ENCODE assay signal across 8 mouse cellular contexts in genomic region chr2:118861454-118862339, GRCm38 (mm10). TPM values are rescaled to one million over a fixed set of nuclear protein-coding genes. Genes with fewer than 3 reads are reported as not detected.
DNase-seq lines count a peak whose midpoint lies in the region; ATAC-seq and TF ChIP-seq lines count a peak whose summit lies in the region.

TSS of gene Ivd (plus strand) at chr2:118861954.

- no peaks in the 10 kb centered on the region; the same call in 1 of the 2 replicates for H3K79me2 ChIP-seq in CH12.LX (replicated peaks; ENCODE audit: control insufficient read depth, extremely low read depth, insufficient read depth, poor library complexity, severe bottlenecking)

- H3K36me3 ChIP-seq in CH12.LX (replicated peaks in 1 of 2; ENCODE audit: control insufficient read depth in 1 of 2, insufficient read depth in 1 of 2, low read length in 1 of 2): peaks cover 0 to 21% of the 10 kb centered on the region in 2 experiments
- no peaks in the 10 kb centered on the region for H3K36me3 ChIP-seq in forebrain, embryonic 11.5 days (ENCODE audit: control insufficient read depth, insufficient read depth, low read length)
- no peaks in the 10 kb centered on the region for H3K36me3 ChIP-seq in heart, embryonic 16.5 days (ENCODE audit: control insufficient read depth, insufficient read depth)
- no peaks in the 10 kb centered on the region for H3K36me3 ChIP-seq in liver, embryonic 15.5 days (replicated peaks)
- H3K36me3 ChIP-seq in neural tube, embryonic 12.5 days: peaks cover 4% of the 10 kb centered on the region; the same call in 1 of the 2 replicates

- H3K9me3 ChIP-seq in CH12.LX (replicated peaks; ENCODE audit: low read length): no peaks in the 10 kb centered on the region
- no peaks in the 10 kb centered on the region for H3K9me3 ChIP-seq in forebrain, embryonic 11.5 days (ENCODE audit: control insufficient read depth, low read length)
- H3K9me3 ChIP-seq in heart, embryonic 16.5 days (replicated peaks; ENCODE audit: control insufficient read depth, low read length): no peaks in the 10 kb centered on the region
- no peaks in the 10 kb centered on the region for H3K9me3 ChIP-seq in liver, embryonic 15.5 days (replicated peaks)
- no peaks in the 10 kb centered on the region for H3K9me3 ChIP-seq in neural tube, embryonic 12.5 days

- WGBS in forebrain, embryonic 11.5 days: under 1% methylated on average over 34 of the region's 34 CpGs
- under 1% methylated on average over 34 of the region's 34 CpGs for WGBS in heart, embryonic 16.5 days
- under 1% methylated on average over 34 of the region's 34 CpGs for whole genome bisulfite sequencing in liver, embryonic 15.5 days (ENCODE audit: insufficient replicate concordance)
- under 1% methylated on average over 34 of the region's 34 CpGs for WGBS in neural tube, embryonic 12.5 days

- H3K4me3 ChIP-seq in CH12.LX (replicated peaks in 1 of 3; ENCODE audit: low read depth in 2 of 3, low read length in 2 of 3, poor library complexity in 1 of 3): peak within 1 kb of the TSS; percentile 77 to 85 (median 83)
- H3K4me3 ChIP-seq in forebrain, embryonic 11.5 days (ENCODE audit: low read depth, low read length): peak within 1 kb of the TSS; percentile 57
- H3K4me3 ChIP-seq in heart, embryonic 16.5 days (ENCODE audit: low read length): peak within 1 kb of the TSS; percentile 63
- H3K4me3 ChIP-seq in liver, embryonic 15.5 days (replicated peaks): peak within 1 kb of the TSS; percentile 65
- H3K4me3 ChIP-seq in neural tube, embryonic 12.5 days: peak within 1 kb of the TSS; percentile 62

- TF ChIP-seq POLR2A in CH12.LX (IDR thresholded peaks at IDR 0.05; ENCODE audit: low read depth, low read length): peak; percentile 87

- no peak within 1 kb of the TSS for H3K27ac ChIP-seq in CH12.LX (ENCODE audit: insufficient read depth, low read depth)
- no peak within 1 kb of the TSS for H3K27ac ChIP-seq in forebrain, embryonic 11.5 days (ENCODE audit: low read depth, low read length)
- peak within 1 kb of the TSS; percentile 52 for H3K27ac ChIP-seq in heart, embryonic 16.5 days (ENCODE audit: low read length)
- peak within 1 kb of the TSS; percentile 63 for H3K27ac ChIP-seq in liver, embryonic 15.5 days (replicated peaks)
- H3K27ac ChIP-seq in neural tube, embryonic 12.5 days: peak within 1 kb of the TSS; percentile 16; the same call in 1 of the 2 replicates

- H3K4me2 ChIP-seq in CH12.LX (ENCODE audit: insufficient read depth, low read depth, poor library complexity, severe bottlenecking): peak within 1 kb of the TSS; percentile 99
- H3K4me2 ChIP-seq in forebrain, embryonic 11.5 days (ENCODE audit: low read depth, low read length, severe bottlenecking): peak within 1 kb of the TSS; percentile 76
- peak within 1 kb of the TSS; percentile 70 for H3K4me2 ChIP-seq in heart, embryonic 16.5 days (ENCODE audit: low read depth, low read length)
- H3K4me2 ChIP-seq in liver, embryonic 15.5 days: peak within 1 kb of the TSS; percentile 78
- peak within 1 kb of the TSS; percentile 78 for H3K4me2 ChIP-seq in neural tube, embryonic 12.5 days (replicated peaks)

- TF ChIP-seq CTCF in CH12.LX (conservative IDR thresholded peaks at IDR 0.05 in 1 of 2, IDR thresholded peaks at IDR 0.05 in 1 of 2; ENCODE audit: low read depth in 2 of 2, low read length in 2 of 2): no peak

- peak; percentile 99 for ATAC-seq in forebrain, embryonic 11.5 days (replicated peaks; ENCODE audit: low FRiP score)
- ATAC-seq in heart, embryonic 16.5 days (replicated peaks; ENCODE audit: extremely low read depth, insufficient read depth, low FRiP score): peak; percentile 99
- peak; percentile 100 for ATAC-seq in liver, embryonic 15.5 days (ENCODE audit: insufficient read depth)
- peak; percentile 100 for ATAC-seq in neural tube, embryonic 12.5 days (ENCODE audit: low FRiP score, low read depth)

- TF ChIP-seq RAD21 in CH12.LX (IDR thresholded peaks at IDR 0.05; ENCODE audit: low read depth, low read length): no peak

- in situ Hi-C loops in CH12.LX (cut with MboI; ENCODE audit: low pct_ligation_motif_present, low pct_unique_long_range_greater_than_20kb, low sequenced_read_pairs): no loop called here

- H3K27me3 ChIP-seq in CH12.LX (replicated peaks): peaks cover 2% of the 10 kb centered on the region
- no peaks in the 10 kb centered on the region for H3K27me3 ChIP-seq in forebrain, embryonic 11.5 days (ENCODE audit: control insufficient read depth, insufficient read depth, low read length)
- H3K27me3 ChIP-seq in heart, embryonic 16.5 days (ENCODE audit: control insufficient read depth, insufficient read depth, low read length): no peaks in the 10 kb centered on the region
- peaks cover 16% of the 10 kb centered on the region for H3K27me3 ChIP-seq in liver, embryonic 15.5 days
- no peaks in the 10 kb centered on the region for H3K27me3 ChIP-seq in neural tube, embryonic 12.5 days (replicated peaks)

- peak within 1 kb of the TSS; percentile 80 for H3K9ac ChIP-seq in CH12.LX (ENCODE audit: insufficient read depth, low read depth)
- H3K9ac ChIP-seq in forebrain, embryonic 11.5 days (ENCODE audit: low read length): peak within 1 kb of the TSS; percentile 73
- H3K9ac ChIP-seq in heart, embryonic 16.5 days (ENCODE audit: low read length): peak within 1 kb of the TSS; percentile 72
- H3K9ac ChIP-seq in liver, embryonic 15.5 days: peak within 1 kb of the TSS; percentile 57
- peak within 1 kb of the TSS; percentile 69 for H3K9ac ChIP-seq in neural tube, embryonic 12.5 days

- peak; percentile 95 for DNase-seq in CH12.LX (ENCODE audit: extremely low read depth)
- DNase-seq in c-Kit-positive CD71-positive TER-119-negative erythroid progenitor cells, embryonic 14.5 days (ENCODE audit: low read depth): peak; percentile 93
- DNase-seq in forebrain, embryonic 11.5 days (ENCODE audit: low spot score): peak; percentile 94
- DNase-seq in kidney, postnatal 36 days: peak; percentile 95 to 98
- DNase-seq in telencephalon, adult 2 months (ENCODE audit: low read depth, low spot score): peak; percentile 98

- TF ChIP-seq EP300 in CH12.LX (IDR thresholded peaks at IDR 0.05; ENCODE audit: low read length): no peak; the same call in 1 of the 2 replicates

- H3K4me1 ChIP-seq in CH12.LX (ENCODE audit: control insufficient read depth in 1 of 2, insufficient read depth in 2 of 2): peaks cover 0 to 20% of the 10 kb centered on the region in 2 experiments; a peak in 2 of 4 replicates
- no peaks in the 10 kb centered on the region; the same call in 1 of the 2 replicates for H3K4me1 ChIP-seq in forebrain, embryonic 11.5 days (replicated peaks; ENCODE audit: control insufficient read depth, insufficient read depth, low read length)
- H3K4me1 ChIP-seq in heart, embryonic 16.5 days (ENCODE audit: control insufficient read depth, insufficient read depth, low read length): peaks cover 11% of the 10 kb centered on the region
- peaks cover 29% of the 10 kb centered on the region for H3K4me1 ChIP-seq in liver, embryonic 15.5 days (replicated peaks)
- peaks cover 8% of the 10 kb centered on the region for H3K4me1 ChIP-seq in neural tube, embryonic 12.5 days

- dilution Hi-C loops in CH12.LX (cut with MboI; ENCODE audit: extremely low pct_ligation_motif_present, extremely low pct_unique_long_range_greater_than_20kb, low sequenced_read_pairs): no loop called here

TF ChIP-seq in CH12.LX, 34 proteins besides CTCF, POLR2A, EP300 and RAD21:
- TF ChIP-seq TCF12 (IDR thresholded peaks at IDR 0.05; ENCODE audit: low read depth, low read length): peak; percentile 79; the same call in 1 of the 2 replicates
- peak; percentile 60; the same call in 1 of the 2 replicates for TF ChIP-seq MXI1 (IDR thresholded peaks at IDR 0.05; ENCODE audit: low read depth, low read length)
- peak; percentile 50; the same call in 1 of the 2 replicates for TF ChIP-seq MAX (IDR thresholded peaks at IDR 0.05; ENCODE audit: low read length)
- TF ChIP-seq NELFE (IDR thresholded peaks at IDR 0.05; ENCODE audit: low read depth, low read length): peak; percentile 75; the same call in 1 of the 2 replicates
- TF ChIP-seq PAX5 (IDR thresholded peaks at IDR 0.05; ENCODE audit: low read length): no peak
- peak; percentile 85 for TF ChIP-seq ZMIZ1 (IDR thresholded peaks at IDR 0.05; ENCODE audit: low read depth, low read length)
- peak; percentile 78 for TF ChIP-seq SIN3A (IDR thresholded peaks at IDR 0.05; ENCODE audit: low read length)
- TF ChIP-seq IRF4 (IDR thresholded peaks at IDR 0.05; ENCODE audit: low read depth, low read length): peak; percentile 7; the same call in 1 of the 2 replicates
- no peak for TF ChIP-seq ETS1 (conservative IDR thresholded peaks at IDR 0.05; ENCODE audit: low read depth, low read length)
- TF ChIP-seq USF1 (IDR thresholded peaks at IDR 0.05; ENCODE audit: low read depth, low read length): no peak
- peak; percentile 94 for TF ChIP-seq CHD2 (IDR thresholded peaks at IDR 0.05; ENCODE audit: low read length)
- peak; percentile 82 for TF ChIP-seq TBP (conservative IDR thresholded peaks at IDR 0.05; ENCODE audit: low read depth, low read length)
- TF ChIP-seq MAFK (IDR thresholded peaks at IDR 0.05; ENCODE audit: insufficient replicate concordance, low read length): no peak
- peak; percentile 61 for TF ChIP-seq HCFC1 (IDR thresholded peaks at IDR 0.05; ENCODE audit: low read depth, low read length)
- TF ChIP-seq NRF1 (IDR thresholded peaks at IDR 0.05; ENCODE audit: low read depth, low read length): 0 out of 2 replicates have a peak, but pooled peaks have one; percentile 38
- 0 out of 2 replicates have a peak, but pooled peaks have one; percentile 28 for TF ChIP-seq MEF2A (IDR thresholded peaks at IDR 0.05; ENCODE audit: borderline replicate concordance, low read depth, low read length)
- 0 out of 2 replicates have a peak, but pooled peaks have one; percentile 42 for TF ChIP-seq MYC (IDR thresholded peaks at IDR 0.05; ENCODE audit: low read depth, low read length)
- peak; percentile 50 for TF ChIP-seq ELF1 (IDR thresholded peaks at IDR 0.05; ENCODE audit: low read depth, low read length)
- 0 out of 2 replicates have a peak, but pooled peaks have one; percentile 46 for TF ChIP-seq KAT2A (IDR thresholded peaks at IDR 0.05; ENCODE audit: insufficient replicate concordance, low read length)

RNA-seq across cellular contexts. Expression of gene Ivd, which starts in this region (rescaled TPM):
- 28.4 and 29.3 TPM in 2 replicates for total RNA-seq in CH12.LX (2012; rRNA removed)
- 25.5 and 30.0 TPM in 2 replicates for total RNA-seq in CH12.LX (2014; rRNA removed)
- polyA plus RNA-seq in CH12.LX (2012; ENCODE audit: insufficient read length, low read depth): 27.6 and 34.5 TPM in 2 replicates
- 48.8 and 58.0 TPM in 2 replicates for polyA plus RNA-seq in forebrain, embryonic 11.5 days (2014; fragmentation: Nextera tagmentation; extraction: Ambion mirVana)
- polyA plus RNA-seq in heart, embryonic 16.5 days (2015; fragmentation: Nextera tagmentation; extraction: Ambion mirVana): 97.4 and 107 TPM in 2 replicates
- 35.8 and 43.5 TPM in 2 replicates for polyA plus RNA-seq in liver, embryonic 15.5 days (2015; fragmentation: Nextera tagmentation; extraction: Ambion mirVana)
- 54.1 and 58.5 TPM in 2 replicates for polyA plus RNA-seq in neural tube, embryonic 12.5 days (2016; fragmentation: Nextera tagmentation; extraction: Ambion mirVana)

Comparison
In these comparisons a context has a peak if more than half of its experiments do, and no peak if none do; other contexts are left out.
1. H3K27ac ChIP-seq: peak in heart, embryonic 16.5 days (single experiment), liver, embryonic 15.5 days (single experiment) and neural tube, embryonic 12.5 days (single experiment); none in CH12.LX (single experiment) and forebrain, embryonic 11.5 days (single experiment).
2. Peak in every context shown above with its lines, with median percentiles within 50 percentile points of each other: DNase-seq, H3K4me2 ChIP-seq, H3K4me3 ChIP-seq, H3K9ac ChIP-seq and ATAC-seq.